Mouse (Mus musculus) brain, adult 2 months (tissue): Measurements from ENCODE around the gene Ankrd11.
"Not testable (repeated sequence)": the region's sequence is repeated elsewhere in the genome, so short reads cannot be mapped to it uniquely, and the experiment has no call there.

ENCODE experiments used
- DNase-seq: peaks from one replicate; pipeline ENCODE4 v3.0.0; 2011; ENCODE audit warnings: low read depth, low spot score

The Ankrd11 gene

DNA sequence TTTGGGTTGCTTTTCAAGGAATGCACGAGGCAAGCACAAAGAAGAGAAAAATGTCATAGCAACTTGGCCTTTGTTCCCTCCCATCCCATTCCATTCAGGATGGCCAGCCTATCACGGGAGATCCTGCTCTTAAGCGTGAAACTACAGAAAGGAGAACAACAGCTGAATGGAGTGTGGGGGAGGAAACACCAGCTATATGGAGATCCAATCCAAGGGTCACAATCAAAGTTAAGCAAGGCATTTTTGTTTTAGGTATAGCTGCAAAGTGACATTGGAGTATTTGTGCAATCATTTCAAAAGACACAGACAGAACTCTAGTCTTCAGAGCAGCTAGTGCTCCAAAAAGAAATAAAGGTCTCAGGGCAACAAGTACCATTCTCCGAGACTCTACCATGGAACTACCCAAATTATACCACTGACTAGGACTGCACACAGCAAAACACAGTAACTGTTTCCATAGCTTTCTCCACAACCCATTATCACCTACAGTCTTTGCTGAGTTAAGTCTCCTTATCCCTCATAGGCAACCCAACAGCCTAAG, 1.9 kb downstream of the Ankrd11 start:
- no peak for DNase-seq

DNA sequence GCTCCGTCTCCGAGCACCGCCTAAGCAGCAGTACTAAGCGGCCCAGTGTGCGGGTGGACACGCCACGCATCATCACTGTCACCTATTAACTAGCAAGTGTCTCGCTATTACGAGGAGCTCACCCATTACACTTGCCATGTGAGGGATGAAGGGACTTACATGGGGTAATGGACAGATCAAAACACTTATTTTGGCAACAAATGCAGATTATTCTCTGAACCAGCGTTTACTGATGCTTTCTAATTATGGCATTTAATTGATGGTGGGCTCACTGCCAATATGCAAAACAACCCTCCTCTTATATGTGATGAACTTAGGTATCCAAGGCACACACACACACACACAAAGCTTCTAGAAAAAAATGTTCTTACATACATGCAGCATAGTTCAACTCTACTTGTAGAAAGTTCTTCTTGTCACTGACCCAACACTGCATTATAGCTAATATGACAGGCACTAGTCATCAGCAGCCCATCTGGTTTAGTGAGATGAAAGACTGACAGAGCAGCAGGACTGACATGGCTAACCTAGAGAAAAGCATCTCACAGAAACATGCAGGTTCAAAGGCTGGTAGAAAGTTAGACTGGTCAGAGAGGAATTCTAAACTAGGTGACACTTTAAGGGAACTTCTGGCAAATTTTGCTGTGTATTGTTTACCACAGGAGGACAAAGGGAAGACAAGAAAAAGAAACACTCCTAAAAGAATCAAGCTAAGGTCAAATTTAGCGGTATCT, 2.5 kb downstream of the Ankrd11 start:
- DNase-seq = no peak

DNA sequence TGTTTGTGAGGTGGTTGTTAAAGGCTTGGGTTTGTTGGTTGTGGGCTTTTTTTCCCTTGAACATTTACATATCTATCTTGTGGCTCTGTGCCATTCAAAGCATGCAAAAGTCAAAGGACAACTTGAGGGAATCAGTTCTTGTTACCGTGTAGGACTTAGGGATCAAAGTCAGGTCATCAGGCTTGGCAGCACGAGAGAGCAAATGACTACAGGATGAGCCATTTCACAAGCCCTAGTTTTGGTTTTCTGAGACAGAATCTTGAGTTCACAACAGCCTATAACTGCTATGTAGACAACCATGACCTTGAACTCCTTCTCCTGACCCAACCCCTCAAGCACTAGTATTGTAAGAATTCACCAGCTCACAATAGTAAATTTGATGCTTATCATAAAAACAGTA, 3.7 kb downstream of the Ankrd11 start:
- no peak for DNase-seq

DNA sequence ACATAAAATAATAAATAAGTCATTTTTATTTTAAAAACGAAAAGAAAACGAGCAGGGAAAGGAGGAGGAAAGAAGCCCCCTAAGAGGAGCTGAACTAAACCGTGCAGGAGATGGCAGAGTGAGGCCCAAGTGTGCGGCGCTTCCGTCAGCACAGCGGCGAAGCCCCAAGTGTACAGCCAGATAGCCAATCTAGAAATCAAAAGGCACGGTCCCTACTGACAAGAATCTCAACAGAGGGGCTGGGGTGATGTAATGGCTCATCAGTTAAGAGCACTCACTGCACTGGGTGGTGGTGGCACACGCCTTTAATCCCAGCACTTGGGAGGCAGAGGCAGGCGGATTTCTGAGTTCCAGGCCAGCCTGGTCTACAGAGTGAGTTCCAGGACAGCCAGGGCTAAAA, 4.6 kb downstream of the Ankrd11 start:
- no peak for DNase-seq

DNA sequence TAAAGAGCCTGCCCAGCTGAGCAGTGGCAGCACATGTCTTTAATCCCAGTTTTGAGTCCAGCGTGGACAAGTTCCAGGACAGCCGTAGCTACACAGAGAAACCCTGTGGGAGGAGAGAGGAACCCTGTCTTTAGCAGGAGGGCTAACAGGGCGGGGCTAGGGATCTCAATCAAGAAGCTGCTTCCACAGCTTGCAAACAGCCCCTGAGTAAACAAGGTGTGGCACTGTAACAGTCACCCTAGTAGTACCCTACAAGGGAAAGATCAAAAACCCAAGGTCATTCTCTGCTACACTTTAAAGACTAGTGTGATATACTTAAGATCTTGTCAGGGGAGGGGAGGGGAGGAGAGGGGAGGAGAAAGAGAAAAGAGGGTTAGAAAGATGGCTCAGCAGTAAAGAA, 5.1 kb downstream of the Ankrd11 start:
- DNase-seq = no peak

DNA sequence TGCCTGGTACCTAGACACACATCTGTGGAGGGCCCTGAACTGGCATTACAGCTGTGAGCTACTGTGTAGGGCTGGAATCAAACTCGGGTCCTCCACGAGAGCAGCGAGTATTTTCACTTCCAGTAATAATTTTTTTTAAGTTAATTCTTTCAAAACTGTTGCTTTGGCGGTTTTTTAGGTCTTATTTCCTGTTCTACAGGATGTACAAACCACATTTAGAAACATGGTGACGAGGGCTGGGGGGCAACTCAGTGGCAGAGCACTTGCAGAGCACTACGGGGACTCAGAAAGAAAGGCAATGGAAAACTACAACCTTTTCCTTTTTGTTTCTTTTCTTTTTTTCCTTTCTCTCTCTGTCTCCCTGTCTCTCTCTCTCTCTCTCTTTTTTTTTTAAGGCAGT, 7.9 kb downstream of the Ankrd11 start:
- no peak for DNase-seq

DNA sequence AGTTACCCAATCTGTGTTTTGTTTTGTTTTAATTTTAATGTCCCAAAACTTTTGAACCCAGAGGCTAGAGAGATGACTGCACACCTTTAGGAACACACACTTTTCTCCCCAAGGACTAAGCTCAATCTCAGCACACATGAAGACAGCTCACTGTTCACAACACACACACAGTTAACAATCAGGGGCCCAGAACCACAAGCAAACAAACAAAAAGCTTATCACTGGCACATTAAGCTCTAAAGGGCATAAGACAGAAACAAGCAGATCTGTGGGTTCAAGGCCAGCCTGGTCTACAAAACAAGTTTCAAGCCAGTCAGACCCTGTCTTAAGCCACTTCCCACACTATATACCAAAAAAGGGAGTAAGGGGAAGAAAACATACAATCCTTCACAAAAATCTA, 8.6 kb downstream of the Ankrd11 start:
- DNase-seq = no peak

DNA sequence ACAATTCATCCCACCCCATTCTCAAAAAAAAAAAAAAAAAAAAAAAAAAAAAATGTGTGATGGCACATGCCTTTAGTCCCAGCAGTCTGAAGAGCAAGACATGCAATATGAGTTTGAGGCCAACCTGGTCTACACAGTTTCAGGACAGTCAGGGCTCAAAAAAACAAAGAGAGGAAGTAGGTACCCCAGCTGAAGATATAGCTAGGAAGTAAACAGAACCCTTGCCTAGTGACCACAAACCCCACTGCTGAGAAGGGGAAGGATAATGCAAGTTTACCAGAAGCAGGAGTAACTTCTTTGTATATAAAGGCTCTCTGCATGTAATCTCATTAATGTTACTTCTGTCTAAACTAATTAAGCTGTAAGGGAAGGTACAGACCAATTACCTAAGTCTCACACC, 9.3 kb downstream of the Ankrd11 start:
- DNase-seq = no peak

DNA sequence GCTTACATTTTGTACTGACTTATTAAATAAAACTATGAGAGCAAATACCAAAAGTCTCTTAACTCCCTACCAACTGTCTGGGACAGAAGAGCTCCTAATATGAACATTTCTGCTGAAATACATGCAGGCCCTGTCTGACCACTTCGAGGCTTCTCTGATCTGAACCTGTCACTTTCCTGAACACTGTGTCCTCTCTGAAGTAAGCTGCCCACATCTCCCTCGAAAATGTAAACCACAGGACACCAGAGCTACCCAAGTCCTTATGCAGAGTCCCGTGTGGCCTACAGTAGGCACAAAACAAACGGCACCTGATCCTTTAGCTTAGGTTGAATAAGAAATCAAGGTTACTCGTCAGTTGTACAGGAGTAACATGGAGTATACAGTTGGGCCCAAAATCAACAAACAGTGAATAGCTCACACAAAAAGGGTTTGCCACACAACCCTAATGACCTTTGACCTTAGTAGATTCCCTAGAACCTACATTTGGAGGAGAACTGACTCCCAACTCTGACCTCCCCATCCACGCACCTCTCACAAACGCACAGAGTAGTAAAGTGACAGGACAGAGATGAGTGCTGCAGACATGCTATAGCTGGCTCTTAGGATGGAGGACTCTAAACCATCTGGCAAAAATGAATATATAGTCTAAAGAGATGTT, 10.6 kb downstream of the Ankrd11 start:
- no peak for DNase-seq

DNA sequence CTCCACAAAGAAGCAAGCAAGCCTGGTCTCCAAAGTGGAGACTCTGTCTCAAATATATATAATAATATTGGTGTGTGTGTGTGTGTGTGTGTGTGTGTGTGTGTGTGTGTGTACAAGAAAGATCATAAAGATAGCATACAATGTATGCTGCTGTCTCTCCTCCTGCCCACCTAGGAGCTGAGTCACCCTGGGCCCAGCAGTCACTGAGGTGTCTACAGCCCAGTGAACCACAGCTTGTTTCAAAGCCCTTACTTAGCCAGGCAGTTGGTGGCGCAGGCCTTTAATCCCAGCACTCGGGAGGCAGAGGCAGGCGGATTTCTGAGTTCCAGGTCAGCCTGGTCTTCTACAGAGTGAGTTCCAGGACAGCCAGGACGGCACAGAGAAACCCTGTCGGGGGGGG, 12.0 kb downstream of the Ankrd11 start:
- not testable (repeated sequence) for DNase-seq

DNA sequence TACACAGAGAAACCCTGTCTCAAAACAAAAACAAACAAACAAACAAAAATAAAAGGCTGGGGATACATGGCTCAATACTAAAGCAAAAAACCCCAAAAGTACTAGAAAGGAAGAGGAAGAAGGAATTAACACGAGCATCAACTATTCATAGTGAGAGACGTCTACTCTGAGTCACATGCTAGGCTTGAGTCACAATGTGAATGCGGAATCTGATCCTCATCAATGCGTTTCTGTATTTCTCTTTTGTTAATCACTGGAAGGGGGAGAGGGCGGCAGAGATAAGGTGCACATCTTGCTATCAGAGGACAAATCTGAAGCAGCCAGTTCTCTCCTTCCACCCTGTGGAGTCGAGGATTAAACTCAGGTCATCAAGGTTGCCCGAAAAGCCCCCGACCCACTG, 14.3 kb downstream of the Ankrd11 start:
- no peak for DNase-seq

DNA sequence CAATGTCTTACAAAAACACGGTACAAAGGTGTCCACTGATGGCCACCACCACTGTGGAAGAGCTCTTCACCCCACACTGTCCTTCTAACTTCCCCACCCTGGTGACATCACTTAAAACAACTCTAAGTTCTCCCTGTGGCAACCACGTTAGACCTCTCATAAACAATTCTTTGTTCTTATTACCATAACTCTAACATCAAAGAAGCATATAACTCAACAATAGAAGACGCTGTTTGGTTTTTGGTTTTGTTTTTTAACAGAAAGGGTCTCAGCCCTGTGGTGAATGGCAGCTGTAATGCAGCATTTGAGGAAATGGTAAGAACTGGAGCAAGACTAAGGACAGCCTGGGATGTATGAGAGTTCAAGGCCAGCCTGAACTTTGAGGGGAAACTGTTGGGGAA, 16.1 kb downstream of the Ankrd11 start:
- DNase-seq = no peak

DNA sequence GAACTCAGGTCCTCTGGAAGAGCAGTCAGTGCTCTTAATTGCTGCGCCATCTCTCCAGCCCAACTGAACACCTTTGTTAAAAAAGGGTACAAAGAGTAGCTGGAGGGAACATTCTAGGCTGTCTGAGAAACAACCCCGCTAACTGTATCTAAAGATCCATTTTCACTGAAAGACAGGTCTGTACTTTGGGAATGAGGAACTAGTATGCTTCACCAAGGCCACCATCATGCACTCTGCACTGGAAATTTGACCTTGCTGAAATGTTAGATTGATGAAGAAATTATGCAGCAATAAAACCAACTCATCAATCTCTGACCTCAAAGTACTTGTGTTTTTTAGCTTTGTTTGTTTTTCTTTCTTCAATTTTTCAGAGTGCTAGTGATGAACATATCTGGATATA, 17.9 kb downstream of the Ankrd11 start:
- no peak for DNase-seq

DNA sequence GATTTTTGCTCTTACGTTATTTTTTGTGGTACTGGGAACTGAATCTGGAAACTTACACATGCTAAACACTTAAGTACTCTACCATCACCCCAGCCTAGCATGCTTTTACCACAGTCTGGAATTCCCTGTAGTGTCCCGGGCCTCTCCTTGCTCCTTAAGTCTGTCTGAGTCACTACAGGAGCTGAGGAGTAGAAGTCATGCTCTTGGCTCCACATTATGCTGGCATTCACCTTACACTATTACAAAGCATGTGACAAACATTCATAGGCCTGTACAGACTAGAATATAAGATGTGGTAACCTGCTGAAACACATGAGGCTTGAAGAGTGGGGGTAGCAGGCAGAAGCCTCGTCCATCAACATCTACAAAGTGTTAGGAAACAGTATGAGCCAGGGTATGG, 19.4 kb downstream of the Ankrd11 start:
- DNase-seq = no peak

DNA sequence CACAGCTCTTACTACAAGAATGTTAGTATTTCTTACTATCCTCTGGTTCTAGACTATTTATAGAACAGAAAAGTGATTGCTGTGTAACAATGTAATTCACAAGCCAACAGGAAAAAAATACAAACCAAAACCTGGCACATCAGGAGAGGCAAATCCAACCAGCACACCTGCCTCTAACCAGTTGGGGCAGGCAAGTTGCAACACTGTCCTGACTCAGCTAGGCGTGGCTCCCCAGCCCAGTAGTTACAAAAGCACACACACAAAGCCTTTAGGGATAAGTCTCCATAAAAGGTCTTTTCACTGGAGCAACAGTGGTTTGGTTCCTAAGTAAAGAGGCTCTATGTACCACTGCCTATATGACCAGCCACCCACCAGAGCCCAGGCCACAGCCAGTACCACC, 20.8 kb downstream of the Ankrd11 start:
- no peak for DNase-seq

DNA sequence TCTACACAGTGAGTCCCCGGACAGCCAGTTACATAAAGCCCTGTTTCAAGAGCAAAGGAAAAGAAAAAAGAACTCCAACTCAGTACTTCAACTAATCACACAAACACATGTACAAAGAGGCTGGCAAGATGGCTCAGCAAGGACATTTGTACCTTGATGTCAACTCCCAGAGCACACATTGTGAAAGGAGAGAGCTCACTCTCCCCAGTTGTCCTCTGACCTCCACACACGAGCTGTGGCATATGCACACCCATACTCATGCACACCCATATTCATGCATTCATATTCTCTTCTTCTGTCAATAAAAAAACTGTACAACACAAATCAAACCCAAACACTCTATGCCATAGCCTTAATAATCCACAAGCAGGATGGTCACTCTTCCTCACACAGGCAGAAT, 21.2 kb downstream of the Ankrd11 start:
- DNase-seq = no peak

DNA sequence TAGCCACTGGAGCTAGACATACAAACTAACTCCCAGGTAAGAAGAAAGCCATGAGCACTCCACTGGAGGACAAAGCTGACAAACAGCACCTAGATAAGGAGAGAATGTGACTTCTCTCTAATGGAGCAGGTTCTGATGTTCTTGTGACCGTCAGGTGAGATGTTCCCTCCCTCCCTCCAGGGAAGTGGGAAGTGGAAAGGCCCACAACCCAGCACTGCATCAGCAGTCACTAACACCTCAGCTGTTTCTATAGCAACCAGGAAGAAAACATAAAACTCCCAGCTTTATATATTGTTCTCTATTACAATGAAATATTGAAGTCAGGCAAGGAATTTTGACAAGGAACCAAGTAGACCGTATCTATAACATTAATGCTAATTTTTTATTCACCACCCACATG, 22.0 kb downstream of the Ankrd11 start:
- no peak for DNase-seq

DNA sequence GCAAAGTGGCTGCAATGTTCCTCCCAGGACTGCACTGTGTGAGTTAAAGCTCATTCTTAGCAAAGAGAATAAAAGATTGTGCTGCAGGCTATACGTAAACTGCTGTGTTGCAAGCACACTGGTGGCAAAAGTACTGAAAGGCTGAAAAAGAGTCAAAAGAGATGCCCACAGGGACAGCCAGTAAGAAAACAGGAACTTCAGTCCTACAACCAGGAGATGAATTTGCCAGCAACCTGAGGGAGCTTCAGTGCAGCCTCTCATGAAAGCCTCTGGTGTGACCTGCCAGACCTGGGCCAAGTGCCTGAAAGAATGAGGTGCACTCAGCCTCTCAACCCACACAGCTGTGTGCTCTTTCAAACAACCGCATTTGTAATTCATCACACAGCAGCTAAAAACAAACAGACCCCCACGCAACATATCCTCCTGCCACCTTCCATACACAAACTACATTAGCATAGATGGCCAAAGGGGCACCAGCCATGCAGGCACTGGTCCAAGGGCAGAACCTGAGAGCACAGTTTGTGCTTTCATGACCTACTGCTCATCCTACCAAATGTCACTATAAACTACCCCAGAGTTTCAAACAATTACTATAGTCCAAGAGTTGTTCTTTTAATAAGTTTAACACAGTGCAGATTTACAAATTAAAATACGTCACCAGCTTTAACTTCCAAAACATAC, 23.5 kb downstream of the Ankrd11 start:
- no peak for DNase-seq

DNA sequence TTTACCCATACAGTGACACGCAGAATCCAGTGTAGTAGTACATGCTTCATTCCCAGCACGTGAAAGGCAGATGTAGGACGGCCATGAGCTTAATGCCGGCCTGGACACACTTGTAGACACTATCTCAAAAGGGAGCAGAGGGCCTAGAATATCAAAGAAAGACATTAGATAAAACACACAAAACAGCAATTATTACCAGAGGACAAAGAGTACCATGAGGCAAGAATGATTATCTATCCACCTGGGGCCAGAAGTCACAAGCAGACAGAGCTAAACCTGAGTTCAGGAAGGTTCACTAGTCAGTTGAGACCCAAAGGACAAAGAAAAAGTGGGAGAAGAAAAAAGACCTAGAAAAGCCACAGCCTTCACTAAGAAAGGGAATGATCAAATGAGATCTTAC, 24.9 kb downstream of the Ankrd11 start:
- DNase-seq = no peak

DNA sequence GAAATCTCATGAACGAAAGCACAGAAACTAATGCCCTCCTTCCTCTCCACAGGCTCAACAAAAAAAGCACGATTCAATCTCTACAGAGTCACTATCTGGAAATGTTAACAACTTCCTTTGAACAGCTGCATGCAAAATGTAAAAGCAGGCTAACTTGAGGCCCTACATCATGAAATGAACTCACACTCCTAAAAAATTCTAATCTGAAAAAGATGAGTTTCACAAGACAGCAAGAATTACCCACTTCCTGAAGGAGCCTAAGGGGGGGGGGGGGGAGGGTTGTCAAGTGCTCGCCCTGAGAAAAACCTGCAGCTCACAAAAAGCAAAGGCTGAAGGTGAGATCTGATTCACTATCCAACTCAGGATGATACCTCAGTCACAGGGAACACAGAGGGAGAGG, 27.0 kb downstream of the Ankrd11 start:
- DNase-seq = no peak

DNA sequence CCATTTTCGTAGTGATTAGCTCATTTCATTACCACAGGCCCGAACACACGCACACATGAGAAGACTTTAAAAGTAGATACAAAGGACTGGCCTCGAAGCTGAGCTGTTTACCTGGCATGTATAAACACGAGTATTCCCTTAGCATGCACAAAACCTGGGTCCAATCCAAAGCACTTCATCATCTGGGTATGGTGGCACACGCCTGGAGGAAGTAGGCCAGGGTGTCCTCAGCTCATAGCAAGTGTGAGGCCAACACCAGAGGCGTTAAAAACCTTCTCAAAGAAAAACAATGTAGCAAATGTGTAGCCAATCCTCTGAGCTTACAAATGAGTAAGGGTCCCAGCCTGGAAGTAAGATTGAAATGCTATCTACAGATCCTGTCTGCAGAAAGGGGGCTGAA, 27.6 kb downstream of the Ankrd11 start:
- peak; percentile 41 for DNase-seq

DNA sequence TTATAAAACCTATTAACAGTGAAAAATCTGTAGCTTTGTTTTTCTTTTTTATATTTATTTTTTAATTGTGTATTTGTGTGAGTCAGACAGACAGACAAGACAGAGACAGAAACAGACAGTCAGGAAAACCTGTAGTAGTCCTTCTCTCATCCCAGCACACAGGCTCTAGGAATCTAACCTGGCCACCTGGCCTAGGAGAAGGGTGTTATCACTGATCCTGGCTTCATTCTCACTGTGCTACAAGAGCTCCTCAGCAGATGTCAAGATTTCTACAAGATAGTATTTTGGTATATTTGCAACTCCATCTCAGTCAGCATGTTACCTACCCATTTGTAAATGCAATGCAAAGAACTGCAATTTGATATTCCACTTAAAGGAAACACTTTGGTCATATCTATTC, 30.8 kb downstream of the Ankrd11 start:
- DNase-seq = no peak

DNA sequence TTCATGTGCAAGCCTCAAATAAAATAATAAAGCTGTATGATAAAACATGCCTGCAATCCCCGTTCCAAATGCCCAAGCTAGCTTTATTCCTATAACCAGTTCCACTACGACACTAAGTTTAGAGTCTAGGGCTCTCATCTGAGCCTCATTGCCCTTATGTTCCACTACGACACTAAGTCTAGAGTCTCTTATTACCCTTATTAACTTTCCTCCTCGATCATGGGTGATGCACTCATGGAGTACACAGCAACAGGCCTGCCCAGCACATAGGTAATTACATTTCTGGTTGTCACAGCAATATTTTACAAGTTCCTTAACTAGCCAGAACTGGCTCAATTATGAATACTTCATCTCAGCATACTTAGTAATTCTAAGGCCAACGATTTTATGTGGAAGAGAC, 36.3 kb downstream of the Ankrd11 start:
- DNase-seq = no peak
